Mouse (Mus musculus) kidney, adult 2 months (tissue): Measurements from ENCODE around the gene Usp36. TPM values are rescaled to one million over a fixed set of nuclear protein-coding genes. Genes with fewer than 3 reads are reported as not detected.

Experiments used
- DNase-seq: peaks from one replicate; pipeline ENCODE4 v3.0.0; 2021
- H3K27ac ChIP-seq: fragments of 200-500 bp; 2 replicates; pipeline ENCODE4 v1.5.1; 2012; ENCODE audit warnings: low read depth, low read length, control low read depth, inconsistent platforms; ENCODE audit not compliant: insufficient read depth
- H3K27me3 ChIP-seq: fragments of 200-500 bp; replicated peaks from 2 replicates; pipeline ENCODE4 v1.6.1; 2012; ENCODE audit warnings: mild to moderate bottlenecking, moderate library complexity, low read length, inconsistent platforms; ENCODE audit not compliant: control insufficient read depth, insufficient read depth
- H3K36me3 ChIP-seq: fragments of 200-500 bp; 2 replicates; pipeline ENCODE4 v1.6.1; 2012; ENCODE audit warnings: mild to moderate bottlenecking, moderate library complexity, low read length, inconsistent platforms; ENCODE audit not compliant: control insufficient read depth, insufficient read depth
- H3K4me1 ChIP-seq: fragments of 200-500 bp; 2 replicates; pipeline ENCODE4 v1.6.1; 2011; ENCODE audit warnings: low read length; ENCODE audit not compliant: control insufficient read depth, insufficient read depth
- H3K4me3 ChIP-seq: fragments of 200-500 bp; 2 replicates; pipeline ENCODE4 v1.5.1; 2011; ENCODE audit warnings: mild to moderate bottlenecking, low read depth, low read length, control low read depth; ENCODE audit not compliant: insufficient read depth
- CTCF ChIP-seq: fragments of 200-500 bp; conservative IDR thresholded peaks from 2 replicates; pipeline ENCODE4 v1.5.1; 2011; ENCODE audit warnings: low read depth, mild to moderate bottlenecking, control low read depth, low read length, moderate library complexity, mixed read lengths; ENCODE audit not compliant: insufficient read depth, insufficient read length
- POLR2A ChIP-seq: fragments of 200-500 bp; IDR thresholded peaks from one replicate; pipeline ENCODE4 v1.6.1; 2011; ENCODE audit warnings: low read depth, low read length, control low read depth
- WGBS: fragments of 180-500 bp; shearing (Covaris S2); methylation state at CpG from one replicate; pipeline ENCODE4 v1.1.7; 2018; 5-methylcytosine and 5-hydroxymethylcytosine counted together
- polyA plus RNA-seq: library from polyadenylated mRNA; depleted of rRNA; stranded (reverse); fragments of >200 nt; gene quantifications from 2 replicates; pipeline ENCODE4 v1.2.3, GENCODE M21; 2012

The Usp36 gene
- polyA plus RNA-seq, 1 experiment = 11.2 TPM

GRCm38 (mm10) chr11:118297967-118298366 lies 7.9 kb upstream of the Usp36 start:
- WGBS = 84% methylated on average over 3 of the region's 3 CpGs
- H3K27ac ChIP-seq = no peak overlapping the region
- no peak for DNase-seq
- 0 out of 2 replicates have a peak, but pooled peaks have one; percentile 7 for TF ChIP-seq CTCF
- no peak for TF ChIP-seq POLR2A
- H3K4me1 ChIP-seq = no peaks in the 10 kb centered on the region
- H3K36me3 ChIP-seq = no peaks in the 10 kb centered on the region
- H3K27me3 ChIP-seq = no peaks in the 10 kb centered on the region
- H3K4me3 ChIP-seq = no peak overlapping the region

DNA sequence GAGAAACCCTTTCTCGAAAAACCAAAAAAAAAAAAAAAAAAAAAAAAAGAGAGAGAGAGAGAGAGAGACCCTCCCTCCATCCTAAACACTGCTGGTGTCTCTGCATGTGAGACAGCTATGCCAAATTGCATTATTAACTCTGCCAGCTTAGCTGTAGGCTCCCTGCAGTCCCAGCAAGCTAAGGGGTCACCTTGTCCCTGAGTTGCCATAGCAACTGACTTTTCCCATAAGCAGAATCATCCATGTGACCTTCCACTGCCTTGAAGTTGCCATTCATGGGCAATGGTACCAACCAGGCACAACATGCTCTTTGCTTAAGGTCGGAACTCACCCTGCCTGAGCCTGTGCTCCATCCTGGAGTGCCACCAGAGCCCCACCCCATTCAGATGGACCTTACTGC lies 5.0 kb upstream of the Usp36 start:
- H3K27me3 ChIP-seq = no peaks in the 10 kb centered on the region
- TF ChIP-seq CTCF (no peak), POLR2A (no peak)
- H3K27ac ChIP-seq = no peak overlapping the region
- DNase-seq = no peak
- H3K4me1 ChIP-seq = peaks cover 3% of the 10 kb centered on the region; the same call in 1 of the 2 replicates
- 77% methylated on average over 2 of the region's 2 CpGs for WGBS
- H3K36me3 ChIP-seq = no peaks in the 10 kb centered on the region
- no peak overlapping the region for H3K4me3 ChIP-seq

- Histone ChIP-seq H3K27me3 (no peaks in the 10 kb centered on the region), H3K36me3 (no peaks in the 10 kb centered on the region), H3K4me3 (no peak overlapping the region), H3K27ac (no peak overlapping the region), H3K4me1 (peaks cover 12% of the 10 kb centered on the region)
- DNase-seq = no peak
- WGBS = 79% methylated on average over 6 of the region's 6 CpGs
- TF ChIP-seq CTCF (no peak), POLR2A (no peak)
Measured at GRCm38 (mm10) chr11:118292671-118293070, 2.6 kb upstream of the Usp36 start.

GRCm38 (mm10) chr11:118289562-118289961 lies 482 bp downstream of the Usp36 start:
- TF ChIP-seq POLR2A (no peak), CTCF (no peak)
- Histone ChIP-seq H3K27ac (peak overlapping the region; percentile 63), H3K4me3 (peak overlapping the region; percentile 81), H3K36me3 (no peaks in the 10 kb centered on the region), H3K4me1 (peaks cover 12% of the 10 kb centered on the region), H3K27me3 (no peaks in the 10 kb centered on the region)
- under 1% methylated on average over 22 of the region's 22 CpGs for WGBS
- DNase-seq = no peak

- peak; percentile 17 for DNase-seq
- Histone ChIP-seq H3K4me3 (peak overlapping the region; percentile 81), H3K27me3 (no peaks in the 10 kb centered on the region), H3K36me3 (no peaks in the 10 kb centered on the region), H3K4me1 (peaks cover 12% of the 10 kb centered on the region), H3K27ac (no peak overlapping the region)
- 4% methylated on average over 16 of the region's 16 CpGs for WGBS
- TF ChIP-seq POLR2A (no peak), CTCF (no peak)
Measured at GRCm38 (mm10) chr11:118289037-118289511, 970 bp downstream of the Usp36 start.

- WGBS = 76% methylated on average over 9 of the region's 9 CpGs
- Histone ChIP-seq H3K4me3 (no peak overlapping the region), H3K36me3 (no peaks in the 10 kb centered on the region), H3K27me3 (no peaks in the 10 kb centered on the region), H3K27ac (no peak overlapping the region), H3K4me1 (peaks cover 12% of the 10 kb centered on the region)
- no peak for TF ChIP-seq CTCF
- no peak for TF ChIP-seq POLR2A
- peak; percentile 48 for DNase-seq
Measured at GRCm38 (mm10) chr11:118287573-118287972, 2.5 kb downstream of the Usp36 start.

DNA sequence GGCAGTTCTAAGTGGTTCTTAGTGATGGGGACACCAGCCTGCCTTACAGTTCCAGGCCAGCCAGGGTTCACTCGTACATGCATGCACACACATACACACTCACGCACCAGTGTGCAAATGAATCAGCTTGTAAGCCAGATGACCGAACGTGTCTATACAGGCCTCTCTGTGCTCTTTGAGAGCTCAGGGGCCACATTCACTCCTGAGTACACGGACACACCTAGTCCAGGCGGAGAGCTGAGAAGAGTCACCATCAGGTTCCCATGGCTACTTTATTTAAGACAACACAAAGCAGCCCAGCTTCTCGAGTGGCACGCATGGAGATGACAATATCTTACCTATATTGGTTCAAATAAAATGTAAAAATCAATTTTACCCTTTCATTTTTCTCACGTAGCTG lies 3.6 kb downstream of the Usp36 start:
- Histone ChIP-seq H3K27me3 (no peaks in the 10 kb centered on the region), H3K27ac (no peak overlapping the region), H3K4me3 (no peak overlapping the region), H3K36me3 (no peaks in the 10 kb centered on the region), H3K4me1 (peaks cover 12% of the 10 kb centered on the region)
- 96% methylated on average over 9 of the region's 9 CpGs for WGBS
- no peak for DNase-seq
- TF ChIP-seq CTCF (no peak), POLR2A (no peak)
